9 mouse cellular contexts compared by ENCODE assay signal in genomic region chr1:130508030-130508956, GRCm38 (mm10). TPM values are rescaled to one million over a fixed set of nuclear protein-coding genes. Genes with fewer than 3 reads are reported as not detected.
DNase-seq lines count a peak whose midpoint lies in the region; ATAC-seq and TF ChIP-seq lines count a peak whose summit lies in the region.
"Had no signal": no experiment of that assay in that cellular context is flagged by ENCODE, and none has a peak within 500 bp of the region (broad histone marks: within the 10 kb centered on the region; RNA-seq: fewer than 3 reads in every experiment).

No protein-coding gene starts in this region.

- intact Hi-C loops in heart, adult 2 months (cut with DNase I), result no loop called here
- intact Hi-C loops in heart, postnatal 25 days (cut with DNase I), result loop anchor here (5.0 kb wide), 1 partner anchor 41 kb away; no protein-coding TSS in a partner anchor

- TF ChIP-seq POLR2A in heart, adult 2 months (IDR thresholded peaks at IDR 0.05; ENCODE audit: insufficient read depth, low read depth, low read length), result no peak

- peak overlapping the region; percentile 38 for H3K27ac ChIP-seq in heart, adult 2 months
- peak overlapping the region; percentile 83 for H3K27ac ChIP-seq in embryonic facial prominence, embryonic 13.5 days
- H3K27ac ChIP-seq in liver, embryonic 13.5 days, result 0 out of 2 replicates have a peak overlapping the region, but pooled peaks have one; percentile 29
- H3K27ac ChIP-seq: hindbrain, embryonic 15.5 days had no signal

- peaks cover 1% of the 10 kb centered on the region; the same call in 1 of the 2 replicates for H3K36me3 ChIP-seq in heart, adult 2 months (ENCODE audit: control insufficient read depth, insufficient read depth, low read length)
- no peaks in the 10 kb centered on the region for H3K36me3 ChIP-seq in embryonic facial prominence, embryonic 13.5 days
- H3K36me3 ChIP-seq in liver, embryonic 13.5 days, result no peaks in the 10 kb centered on the region
- H3K36me3 ChIP-seq: hindbrain, embryonic 15.5 days had no signal

- no peak overlapping the region for H3K4me3 ChIP-seq in heart, adult 2 months
- no peak overlapping the region for H3K4me3 ChIP-seq in embryonic facial prominence, embryonic 13.5 days
- H3K4me3 ChIP-seq in liver, embryonic 13.5 days (replicated peaks), result no peak overlapping the region
- H3K4me3 ChIP-seq: hindbrain, embryonic 15.5 days had no signal

- H3K4me1 ChIP-seq in heart, adult 2 months (ENCODE audit: control insufficient read depth, insufficient read depth, low read length), result peaks cover 8% of the 10 kb centered on the region
- peaks cover 13% of the 10 kb centered on the region for H3K4me1 ChIP-seq in embryonic facial prominence, embryonic 13.5 days
- H3K4me1 ChIP-seq in liver, embryonic 13.5 days (replicated peaks), result peaks cover 26% of the 10 kb centered on the region
- H3K4me1 ChIP-seq: hindbrain, embryonic 15.5 days had no signal

- no peak overlapping the region for H3K4me2 ChIP-seq in embryonic facial prominence, embryonic 13.5 days
- no peak overlapping the region for H3K4me2 ChIP-seq in liver, embryonic 13.5 days
- H3K4me2 ChIP-seq: hindbrain, embryonic 15.5 days had no signal

- ATAC-seq in embryonic facial prominence, embryonic 13.5 days (ENCODE audit: insufficient number of reproducible peaks, insufficient read depth, low FRiP score, low TSS enrichment, low read depth), result no peak
- ATAC-seq in liver, embryonic 13.5 days (ENCODE audit: low read depth), result peak; percentile 83

- WGBS in heart, adult 2 months, result 38% methylated on average over 6 of the region's 6 CpGs
- 56% methylated on average over 6 of the region's 6 CpGs for WGBS in embryonic facial prominence, embryonic 13.5 days
- WGBS in liver, embryonic 13.5 days (ENCODE audit: insufficient replicate concordance), result 30% methylated on average over 6 of the region's 6 CpGs

- TF ChIP-seq CTCF in heart, adult 2 months (IDR thresholded peaks at IDR 0.05), result no peak

- no peaks in the 10 kb centered on the region for H3K27me3 ChIP-seq in heart, adult 2 months (ENCODE audit: control insufficient read depth, insufficient read depth, low read length)
- H3K27me3 ChIP-seq in embryonic facial prominence, embryonic 13.5 days, result no peaks in the 10 kb centered on the region
- no peaks in the 10 kb centered on the region for H3K27me3 ChIP-seq in liver, embryonic 13.5 days
- H3K27me3 ChIP-seq: hindbrain, embryonic 15.5 days had no signal

- H3K9me3 ChIP-seq in embryonic facial prominence, embryonic 13.5 days, result no peaks in the 10 kb centered on the region
- no peaks in the 10 kb centered on the region for H3K9me3 ChIP-seq in liver, embryonic 13.5 days (replicated peaks)
- H3K9me3 ChIP-seq: hindbrain, embryonic 15.5 days had no signal

- DNase-seq in heart, adult 2 months, result no peak
- no peak for DNase-seq in heart, postnatal 25 days (ENCODE audit: low spot score)
- DNase-seq in A20 (ENCODE audit: low read depth, low spot score), result peak; percentile 5
- peak; percentile 7 for DNase-seq in liver, embryonic 13.5 days
- no peak for DNase-seq in frontal cortex, adult 2 months (ENCODE audit: extremely low spot score in 1 of 2, low spot score in 1 of 2)
- no peak for DNase-seq in spleen, postnatal 10 days (ENCODE audit: low spot score in 2 of 2)
- no peak for DNase-seq in testis, postnatal 14 days (ENCODE audit: low spot score)

- no peaks in the 10 kb centered on the region for H3K79me2 ChIP-seq in heart, adult 2 months (replicated peaks; ENCODE audit: control insufficient read depth, insufficient read depth, low read length)

- no peak overlapping the region for H3K9ac ChIP-seq in heart, adult 2 months (ENCODE audit: low read depth, low read length)
- H3K9ac ChIP-seq in embryonic facial prominence, embryonic 13.5 days, result no peak overlapping the region
- no peak overlapping the region for H3K9ac ChIP-seq in liver, embryonic 13.5 days
- H3K9ac ChIP-seq: hindbrain, embryonic 15.5 days had no signal

- no peak for TF ChIP-seq EP300 in heart, adult 2 months (IDR thresholded peaks at IDR 0.05; ENCODE audit: insufficient read depth, low read depth, low read length)

RNA-seq across cellular contexts. Expression of gene Cd55, which starts 45.7 kb away (rescaled TPM):
- total RNA-seq in heart, adult 2 months (2021), result 1 to 10 TPM; 7.6 to 8.3 TPM
- 8.0 and 15.4 TPM in 2 replicates for polyA plus RNA-seq in heart, adult 2 months (2012; rRNA removed)
- total RNA-seq in heart, postnatal 25 days (2021), result 10 to 100 TPM in 1 of 2 experiments, 1 to 10 TPM in 1; 9.1 to 10.7 TPM
- 6.8 and 11.2 TPM in 2 replicates for polyA plus RNA-seq in embryonic facial prominence, embryonic 13.5 days (2015; fragmentation: Nextera tagmentation; extraction: Ambion mirVana)
- polyA plus RNA-seq in liver, embryonic 13.5 days (2015; fragmentation: Nextera tagmentation; extraction: Ambion mirVana), result 17.9 and 23.9 TPM in 2 replicates
- 6.2 and 7.3 TPM in 2 replicates for polyA plus RNA-seq in frontal cortex, adult 2 months (2012; rRNA removed)

Comparison
In these comparisons a context has a peak if more than half of its experiments do, and no peak if none do; other contexts are left out.
1. DNase-seq: peak in A20 (single experiment) and liver, embryonic 13.5 days (single experiment); none in heart, adult 2 months (0 of 2), heart, postnatal 25 days (single experiment), frontal cortex, adult 2 months (0 of 2), spleen, postnatal 10 days (0 of 2) and testis, postnatal 14 days (single experiment).
2. H3K27ac ChIP-seq: peak in every context shown above with its lines; median percentile 83 in embryonic facial prominence, embryonic 13.5 days; 38 in heart, adult 2 months; 29 in liver, embryonic 13.5 days.